Mouse (Mus musculus): ENCODE results near the gene Rundc3a.
"Not testable (repeated sequence)": the region's sequence is repeated elsewhere in the genome, so short reads cannot be mapped to it uniquely, and the experiment has no call there.

Rundc3a gene

DNA sequence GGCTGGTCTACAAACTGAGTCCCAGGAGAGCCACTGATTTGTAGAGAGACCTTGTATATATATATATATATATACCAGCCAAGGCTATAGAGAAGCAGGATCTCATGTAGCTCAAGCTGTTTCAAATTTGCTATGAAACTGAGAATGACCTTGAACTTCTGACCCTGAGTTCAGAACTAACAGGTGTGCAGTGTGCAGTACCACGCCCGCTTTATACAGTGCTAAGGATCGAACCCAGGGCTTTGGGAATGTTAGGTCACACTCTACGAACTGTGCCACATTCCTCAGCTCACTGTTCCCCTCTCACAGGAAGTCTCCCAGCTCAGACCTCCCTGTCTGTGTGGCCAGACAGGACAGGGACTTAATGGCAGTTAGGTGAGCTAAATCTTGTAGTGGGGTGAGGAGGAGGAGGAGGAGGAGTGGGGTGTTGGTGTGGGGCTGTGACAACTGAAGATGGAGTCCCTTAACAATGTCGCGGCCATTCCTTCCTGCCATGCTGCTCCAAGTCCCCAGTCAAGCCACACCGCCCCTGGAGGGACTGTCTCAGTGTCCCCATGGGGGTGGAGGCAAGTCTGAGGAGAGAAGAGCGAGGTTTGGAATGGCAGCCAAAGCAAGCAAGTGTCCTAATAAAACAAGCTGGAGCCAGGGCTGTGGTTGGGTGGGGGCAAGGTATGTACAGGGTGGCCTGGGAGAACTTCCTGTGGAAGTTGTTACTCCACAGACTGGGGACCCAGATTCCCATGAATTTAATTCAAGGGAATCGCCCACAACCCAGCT is 25.5 kb upstream of the Rundc3a start:
- DNase-seq (ENCODE audit: low spot score in 2 of 2), result no peak

DNA sequence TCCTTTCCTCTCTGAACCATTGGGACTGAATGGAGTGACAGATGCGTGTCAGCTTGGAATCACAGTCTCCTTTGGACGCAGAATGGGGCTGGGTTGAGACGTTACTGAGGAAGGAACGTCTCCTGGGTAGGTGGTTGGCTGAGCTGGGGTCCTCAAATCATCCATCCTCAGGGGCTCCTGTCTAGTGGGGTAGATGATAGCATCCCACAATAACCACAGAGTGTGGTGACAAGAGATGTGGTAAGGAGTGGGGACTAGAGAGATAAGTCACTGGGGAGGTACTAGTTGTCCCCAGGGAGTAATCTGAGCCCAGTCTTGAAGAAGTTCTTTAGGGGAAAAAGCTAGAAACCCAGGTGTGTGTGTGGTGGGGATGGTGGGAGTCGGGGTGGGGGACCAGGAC is 24.9 kb upstream of the Rundc3a start:
- no peak for DNase-seq (ENCODE audit: low spot score in 2 of 2)

DNA sequence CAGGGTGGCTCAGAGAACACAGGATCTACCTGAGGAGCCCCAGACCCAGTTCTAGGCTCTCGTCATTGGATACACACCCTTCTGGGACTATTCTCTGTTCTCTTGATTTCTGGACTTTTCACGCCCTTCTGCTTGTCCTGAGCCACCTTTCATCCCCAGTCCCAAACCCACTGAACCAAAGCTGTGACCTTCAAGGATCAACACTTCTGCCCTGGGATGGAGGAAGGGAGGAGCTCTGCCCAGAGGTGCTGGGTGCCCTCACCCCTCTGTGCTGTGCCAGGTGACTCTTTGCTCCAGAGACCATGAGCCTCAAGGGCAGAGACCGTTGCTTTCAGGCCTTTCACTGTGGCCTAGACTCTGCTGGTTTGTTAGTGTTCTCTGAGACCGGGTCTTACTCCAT is 23.9 kb upstream of the Rundc3a start:
- no peak for DNase-seq (ENCODE audit: low spot score in 2 of 2)

DNA sequence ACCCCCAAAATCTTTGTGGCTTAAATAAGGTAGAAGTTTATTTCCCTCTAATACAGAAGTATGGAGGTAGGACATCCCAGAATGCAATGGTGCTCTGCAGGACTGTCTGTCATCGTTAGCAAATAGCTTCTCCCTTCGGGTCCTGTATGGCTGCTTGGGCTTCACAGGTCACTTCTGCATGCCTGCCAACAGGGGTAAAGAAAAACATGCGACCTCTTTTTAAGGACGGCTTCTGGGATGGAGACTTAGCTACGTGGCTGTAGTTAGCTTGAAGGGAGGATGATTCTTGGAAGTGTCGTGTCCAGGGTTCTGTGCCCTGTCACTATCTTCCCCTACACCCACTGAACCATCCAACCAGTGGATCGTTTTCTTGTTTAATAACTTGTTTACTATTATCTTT is 22.9 kb upstream of the Rundc3a start:
- DNase-seq (ENCODE audit: low spot score in 2 of 2), result no peak

DNA sequence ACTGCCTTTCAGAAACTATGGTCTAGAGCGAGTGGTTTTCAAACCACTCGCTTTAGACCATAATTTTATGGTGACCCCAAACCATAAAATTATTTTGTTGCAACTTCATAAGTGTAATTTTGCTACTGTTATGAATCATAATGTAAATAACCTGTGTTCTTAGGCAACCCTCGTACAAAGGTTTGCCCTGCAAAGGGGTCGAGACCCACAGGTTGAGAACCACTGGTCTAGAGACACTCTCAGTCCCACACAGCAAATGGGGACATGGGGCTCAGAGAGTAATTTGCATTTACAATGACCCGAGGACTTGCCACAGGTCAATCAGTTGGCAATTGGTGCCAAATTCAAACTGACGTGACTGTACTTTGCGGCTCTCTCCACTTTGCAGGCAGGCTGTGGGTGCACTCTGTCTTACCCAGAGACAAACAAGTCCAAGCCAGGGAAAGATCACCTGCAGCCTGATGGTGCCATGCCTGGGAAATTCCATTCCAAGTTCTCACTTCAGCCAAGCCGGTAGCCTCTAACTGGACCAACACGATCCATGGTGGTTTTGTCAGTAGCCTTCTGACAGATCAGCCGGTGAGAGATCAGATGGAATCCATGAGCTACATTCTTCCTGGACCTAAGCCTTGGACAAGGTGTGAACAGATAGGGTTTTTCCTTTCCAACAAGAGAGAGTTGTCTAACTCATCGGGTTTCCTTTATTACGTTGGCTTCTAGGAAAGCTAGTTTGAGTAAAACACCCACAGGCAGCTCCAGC is 21.1 kb upstream of the Rundc3a start:
- no peak for DNase-seq (ENCODE audit: low spot score in 2 of 2)

DNA sequence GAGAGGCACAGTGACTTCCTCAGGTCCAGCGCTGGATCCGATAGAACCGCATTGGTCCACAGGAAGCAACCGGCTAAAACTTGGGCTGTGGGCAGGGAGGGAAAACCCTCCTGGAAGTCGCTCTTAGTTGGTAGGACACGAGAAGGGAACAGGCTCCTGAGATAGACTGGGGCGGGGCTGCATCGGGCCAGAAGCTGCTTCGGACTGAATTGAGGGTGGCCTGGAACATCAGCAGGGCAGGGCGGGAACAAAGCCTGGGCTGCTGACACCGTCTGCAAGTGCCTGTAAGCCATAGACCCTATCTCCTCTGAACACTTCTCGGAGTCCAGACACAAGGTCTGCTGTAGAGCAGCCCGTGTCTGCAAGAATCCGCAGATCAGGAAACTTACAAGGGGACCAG is 20.3 kb upstream of the Rundc3a start:
- DNase-seq (ENCODE audit: low spot score in 2 of 2), result peak in 1 of 2 experiments; percentile 47

DNA sequence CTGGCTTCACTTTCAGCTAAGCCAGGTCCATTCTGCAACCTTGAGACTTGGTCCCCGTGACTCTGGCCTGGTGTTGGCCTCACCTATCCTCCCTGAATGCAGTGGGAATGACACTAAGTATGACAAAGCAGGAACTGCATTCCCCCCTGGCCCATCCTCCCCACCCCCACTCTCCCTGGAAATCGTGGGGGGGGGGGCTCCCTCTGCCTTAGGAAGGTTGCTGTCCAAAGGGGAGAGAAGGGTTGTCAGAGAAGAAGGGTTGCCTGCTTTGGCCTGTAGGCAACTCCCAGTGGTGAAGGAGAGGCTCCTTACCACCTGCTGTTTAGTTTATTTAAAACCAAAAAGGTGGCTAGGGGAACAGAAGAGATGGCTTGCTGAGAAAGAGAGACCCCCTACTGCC is 19.6 kb upstream of the Rundc3a start:
- peak in 1 of 2 experiments; percentile 7 for DNase-seq (ENCODE audit: low spot score in 2 of 2)

DNA sequence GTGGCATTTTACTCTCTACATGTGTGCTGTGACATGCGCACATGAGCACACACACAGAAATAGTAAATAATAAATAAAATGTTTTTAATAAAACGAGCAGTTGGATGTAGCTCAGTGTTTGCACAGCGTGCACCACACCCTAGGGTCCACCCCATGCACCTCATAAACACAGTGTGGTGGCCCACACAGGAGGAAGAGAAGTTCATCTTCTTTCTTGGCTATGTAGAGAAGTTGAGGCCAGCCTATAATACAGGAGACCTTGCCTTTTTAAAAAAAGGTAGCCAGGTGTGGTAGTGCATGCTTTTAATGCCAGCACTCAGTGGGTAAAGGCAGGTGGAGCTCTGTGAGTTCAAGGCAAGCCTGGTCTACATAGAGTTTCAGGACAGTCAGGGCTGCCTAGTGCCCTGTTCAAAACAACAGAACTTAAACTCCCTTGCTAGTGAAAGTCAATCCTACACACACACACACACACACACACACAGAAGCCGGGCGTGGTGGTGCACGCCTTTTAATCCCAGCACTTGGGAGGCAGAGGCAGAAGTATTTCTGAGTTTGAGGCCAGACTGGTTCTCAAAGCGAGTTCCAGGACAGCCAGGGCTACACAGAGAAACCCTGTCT is 19.0 kb upstream of the Rundc3a start:
- peak in 1 of 2 experiments; percentile 16 for DNase-seq (ENCODE audit: low spot score in 2 of 2)

DNA sequence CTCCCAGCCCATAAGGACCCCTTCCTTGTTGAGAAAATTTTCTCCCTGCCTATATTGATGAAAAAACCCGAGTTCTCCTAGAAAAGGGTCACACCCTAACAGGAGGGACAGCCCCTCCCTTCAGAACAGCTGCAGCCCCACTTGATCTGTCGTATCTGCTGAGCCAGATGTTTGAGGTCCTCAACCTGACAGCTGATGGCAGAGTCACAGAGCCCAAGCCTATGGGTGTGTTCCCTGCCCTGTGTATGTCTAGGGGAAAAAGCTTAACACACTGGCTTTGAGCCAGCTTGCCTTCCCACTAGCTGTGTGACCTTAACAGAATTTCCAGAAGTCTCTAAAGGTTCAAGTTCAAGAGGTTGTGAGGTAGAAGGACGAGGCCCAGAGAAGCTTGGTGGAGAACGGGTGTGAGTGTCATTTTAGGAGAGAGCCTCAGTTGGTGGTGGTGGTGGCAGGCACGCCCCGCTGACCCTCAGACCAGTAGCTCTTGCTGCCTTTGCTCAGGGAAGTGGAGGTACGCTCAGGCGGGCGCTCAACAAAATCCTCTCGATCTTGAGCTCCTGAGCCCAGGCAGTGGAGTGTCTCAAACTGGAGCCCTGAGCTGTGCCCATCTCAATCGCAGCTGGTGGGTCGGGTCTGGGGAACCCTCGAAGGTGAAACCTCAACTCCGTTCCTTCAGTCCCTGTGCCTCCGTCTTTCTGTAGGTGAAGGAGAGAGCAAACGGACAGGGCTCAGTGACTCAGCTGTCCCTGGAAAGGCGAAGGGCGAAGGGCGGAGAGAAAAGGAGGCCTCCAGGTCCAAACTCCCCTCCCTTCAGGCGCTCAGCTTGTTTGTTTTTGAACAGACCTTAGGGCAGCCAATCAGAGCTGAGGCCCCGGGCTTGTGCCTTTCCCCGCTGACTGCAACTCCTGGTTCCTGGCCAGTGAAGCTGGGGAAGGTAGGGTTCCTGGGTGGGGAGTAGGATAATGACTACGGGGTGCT is 17.7 kb upstream of the Rundc3a start:
- DNase-seq (ENCODE audit: low spot score in 2 of 2), result peak; percentile 63 to 76

DNA sequence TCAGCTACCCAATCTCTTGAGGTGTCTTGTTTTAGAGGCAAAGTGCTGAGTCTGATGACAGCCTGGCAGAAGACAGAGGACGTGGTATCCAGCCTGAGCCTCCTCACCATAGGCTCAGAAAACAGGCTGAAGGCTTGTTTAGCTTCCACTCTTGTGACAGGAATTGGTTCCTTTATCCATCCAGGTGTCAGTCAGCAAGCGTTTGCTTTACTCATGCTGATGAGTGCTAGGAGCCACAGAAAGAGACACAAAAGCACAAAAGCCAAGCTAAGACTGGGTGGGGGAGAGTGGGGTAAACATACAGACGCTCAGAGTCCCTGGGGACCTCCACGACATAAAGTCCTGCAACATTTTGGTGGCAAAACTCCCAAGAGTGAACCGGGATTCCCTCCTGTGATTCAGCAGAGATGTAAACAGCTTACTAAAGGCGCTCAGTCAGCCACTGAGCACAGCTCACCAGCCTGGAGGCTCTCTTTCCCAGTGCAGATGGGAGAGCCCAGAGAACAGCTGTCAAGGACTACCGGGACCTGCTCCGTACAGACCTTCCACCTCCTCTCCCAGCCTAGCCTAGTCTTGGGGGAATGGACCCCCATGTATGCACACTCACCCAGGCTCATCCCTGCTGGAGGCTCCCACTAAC is 16.9 kb upstream of the Rundc3a start:
- DNase-seq (ENCODE audit: low spot score in 2 of 2), result peak in 1 of 2 experiments; percentile 25

DNA sequence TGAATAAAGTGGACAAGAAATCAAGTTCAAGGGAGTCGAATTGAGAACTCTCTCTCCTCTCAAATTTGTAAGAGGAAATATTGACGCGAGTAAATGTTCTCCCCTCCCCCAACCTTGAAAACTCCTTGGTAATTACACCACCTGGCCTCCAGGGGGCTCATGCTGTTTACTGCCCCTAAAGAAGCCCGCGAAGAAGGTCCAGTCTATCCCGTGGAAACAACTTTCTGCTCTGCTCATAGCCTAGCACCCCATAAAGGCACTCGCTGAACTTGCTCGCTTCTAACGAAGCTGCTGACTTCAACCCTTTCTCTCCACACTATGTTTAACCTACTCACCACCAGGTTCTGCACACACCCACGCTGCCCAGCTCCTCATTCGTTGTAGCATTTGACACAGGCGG is 16.0 kb upstream of the Rundc3a start:
- peak in 1 of 2 experiments; percentile 17 for DNase-seq (ENCODE audit: low spot score in 2 of 2)

DNA sequence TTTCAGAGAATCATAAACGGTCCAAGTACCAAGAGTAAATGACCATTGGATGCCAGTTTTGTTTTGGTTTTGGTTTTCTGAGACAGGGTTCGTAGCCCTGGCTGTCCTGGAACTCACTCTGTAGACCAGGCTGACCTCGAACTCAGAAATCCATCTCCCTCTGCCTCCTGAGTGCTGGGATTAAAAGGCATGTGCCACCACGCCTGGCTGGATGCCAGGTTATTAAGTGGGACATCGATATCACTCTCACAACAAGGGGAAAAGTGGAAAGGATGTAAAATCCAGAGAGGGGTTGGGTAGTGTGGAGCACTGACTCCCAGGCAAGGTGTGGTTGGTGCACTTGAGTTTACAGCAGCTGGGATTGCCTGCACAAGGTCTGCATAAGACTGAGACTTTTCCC is 13.1 kb upstream of the Rundc3a start:
- no peak for DNase-seq (ENCODE audit: low spot score in 2 of 2)

DNA sequence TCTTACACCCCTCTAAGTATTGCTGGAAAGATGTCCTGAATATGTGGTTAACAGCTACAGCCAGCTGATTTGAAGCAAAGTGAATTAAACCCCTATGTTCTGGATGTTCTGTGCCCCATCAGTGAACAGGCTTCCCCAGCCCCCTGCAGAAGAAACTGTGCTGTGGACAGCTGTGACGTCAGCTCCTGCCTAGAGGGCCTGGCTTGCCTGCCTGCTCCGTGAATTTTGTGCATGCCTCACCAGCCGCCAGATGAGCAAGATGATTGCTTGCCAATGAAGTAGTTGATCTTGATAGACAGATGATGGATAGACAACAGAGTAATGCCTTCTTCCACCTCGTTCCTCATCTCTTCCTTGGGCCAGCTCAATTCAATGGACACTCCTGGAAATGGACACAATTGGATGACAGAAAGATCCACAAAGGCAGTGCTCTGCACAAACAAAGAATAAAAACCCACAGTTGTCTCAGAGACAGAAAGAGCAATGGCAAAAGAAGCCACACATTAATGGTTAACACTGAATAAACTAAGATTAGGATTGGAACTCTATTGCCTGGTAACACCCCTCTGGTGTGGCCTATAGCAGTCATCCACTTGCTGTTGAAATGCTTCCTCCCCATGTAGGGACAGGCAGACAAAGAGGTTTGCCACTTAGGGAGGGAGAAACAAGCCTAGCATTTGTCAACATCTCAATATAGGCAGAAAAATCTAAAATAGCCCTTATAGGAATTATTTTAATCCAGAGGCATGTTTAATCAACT is 11.7 kb upstream of the Rundc3a start:
- DNase-seq (ENCODE audit: low spot score in 2 of 2), result no peak

DNA sequence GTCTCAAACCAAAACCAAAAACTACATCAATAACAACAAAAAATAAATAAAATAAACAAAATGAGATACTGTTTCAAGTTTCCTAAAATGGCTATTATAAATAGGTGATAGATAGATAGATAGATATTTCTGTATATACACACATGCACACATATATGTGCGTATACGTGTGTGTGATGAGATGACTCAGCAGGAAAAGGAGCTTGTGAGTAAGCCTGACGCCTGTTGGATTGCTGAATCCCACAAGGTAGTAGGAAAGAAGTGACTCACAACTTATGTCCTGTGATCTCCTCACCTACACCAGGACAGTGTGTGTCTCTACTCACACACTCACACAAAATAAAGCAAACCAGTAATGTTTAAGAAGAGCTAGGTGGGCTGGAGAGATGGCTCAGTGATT is 10.4 kb upstream of the Rundc3a start:
- DNase-seq (ENCODE audit: low spot score in 2 of 2), result no peak

DNA sequence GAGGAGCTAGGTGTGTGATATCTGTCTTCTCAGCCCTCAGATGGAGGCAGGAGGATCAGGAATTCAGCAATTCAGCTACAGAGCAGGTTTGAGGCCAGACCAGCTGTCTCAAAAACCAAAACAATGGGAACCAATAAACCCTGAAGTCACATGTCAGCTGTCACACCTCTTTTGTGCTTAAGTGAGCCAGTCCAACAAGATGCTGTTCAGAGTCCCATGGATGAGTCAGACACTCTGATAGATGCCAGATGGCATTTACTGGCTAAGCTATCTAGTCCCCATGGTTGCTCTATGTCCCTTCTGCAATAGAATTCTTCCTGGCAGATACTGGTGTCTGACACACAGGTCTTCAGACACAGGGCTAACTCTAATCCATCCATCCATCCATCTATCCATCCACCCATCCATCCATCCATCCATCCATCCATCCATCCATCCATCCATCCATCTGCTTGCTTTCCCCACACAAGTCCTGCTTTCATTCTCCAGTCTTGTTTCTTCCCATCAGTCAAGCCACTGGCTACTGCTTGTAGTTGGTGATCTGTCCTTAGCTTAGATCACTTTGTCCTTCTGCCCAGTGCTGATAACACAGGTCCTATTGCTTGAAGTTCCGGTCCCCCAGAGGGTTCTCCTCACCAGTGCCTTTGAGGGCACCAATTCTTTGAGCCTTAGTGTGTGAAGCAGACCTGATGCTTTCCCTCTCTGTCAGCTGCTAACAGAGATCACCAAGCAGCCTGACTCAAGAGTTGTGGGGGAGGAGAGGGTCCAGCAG is 9.7 kb upstream of the Rundc3a start:
- DNase-seq (ENCODE audit: low spot score in 2 of 2), result no peak

DNA sequence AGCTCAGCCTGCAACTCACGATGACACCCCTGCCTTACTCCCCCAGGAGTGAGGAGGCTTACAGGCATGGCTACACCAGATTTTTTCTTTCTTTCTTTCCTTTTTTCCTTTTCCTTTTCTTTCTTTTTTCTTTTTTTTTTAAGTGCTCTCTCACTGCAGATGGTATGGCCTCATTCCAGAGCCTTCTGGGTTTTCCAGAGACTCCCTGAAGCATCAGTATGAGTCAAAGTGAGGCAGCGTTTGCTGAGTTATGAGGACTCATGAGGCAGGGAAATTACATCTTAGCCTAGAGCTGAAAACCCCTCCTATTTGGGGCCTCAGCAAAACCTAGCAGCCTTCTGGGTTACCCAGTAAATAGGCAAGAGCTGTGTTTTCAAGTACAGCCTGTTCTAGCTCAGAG is 8.8 kb upstream of the Rundc3a start:
- no peak for DNase-seq (ENCODE audit: low spot score in 2 of 2)

DNA sequence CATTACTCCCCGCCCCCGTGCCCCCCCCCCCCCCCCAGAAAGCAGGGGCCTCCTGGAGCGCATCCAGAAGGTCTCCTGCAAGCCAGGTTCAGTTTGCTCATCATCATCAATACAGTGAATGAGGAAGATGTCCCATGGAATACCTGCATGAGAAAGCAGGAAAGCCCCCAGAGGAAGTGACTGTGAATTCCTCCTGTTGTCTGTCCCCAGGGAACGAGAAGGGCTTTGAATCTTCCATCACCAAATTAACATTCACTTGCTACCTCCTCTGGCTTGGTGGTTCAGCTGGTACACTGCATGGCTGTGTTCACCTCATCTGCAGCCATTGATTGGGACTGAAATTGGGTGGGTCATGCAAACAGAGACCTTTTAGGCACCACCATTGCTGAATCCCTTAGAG is 8.1 kb upstream of the Rundc3a start:
- no peak for DNase-seq (ENCODE audit: low spot score in 2 of 2)

DNA sequence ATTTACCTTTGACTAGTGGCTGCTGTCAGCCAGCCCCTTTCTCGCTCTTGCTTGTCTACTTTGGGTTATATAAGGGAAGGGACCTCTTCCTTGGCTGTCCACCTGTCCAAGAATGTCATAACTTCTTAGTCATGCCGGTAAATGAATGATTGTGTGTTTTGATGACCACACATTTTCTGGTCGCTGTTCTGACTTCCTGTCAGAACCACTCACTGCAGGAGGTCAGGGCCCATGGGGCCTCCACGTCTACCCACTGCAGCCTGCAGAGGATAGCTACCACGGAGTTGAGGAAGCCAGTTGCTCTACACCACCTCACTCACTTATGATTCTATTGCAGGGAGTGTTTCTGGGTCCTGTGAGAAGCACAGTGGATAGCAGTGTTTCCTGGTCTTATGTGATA is 7.1 kb upstream of the Rundc3a start:
- no peak for DNase-seq (ENCODE audit: low spot score in 2 of 2)

DNA sequence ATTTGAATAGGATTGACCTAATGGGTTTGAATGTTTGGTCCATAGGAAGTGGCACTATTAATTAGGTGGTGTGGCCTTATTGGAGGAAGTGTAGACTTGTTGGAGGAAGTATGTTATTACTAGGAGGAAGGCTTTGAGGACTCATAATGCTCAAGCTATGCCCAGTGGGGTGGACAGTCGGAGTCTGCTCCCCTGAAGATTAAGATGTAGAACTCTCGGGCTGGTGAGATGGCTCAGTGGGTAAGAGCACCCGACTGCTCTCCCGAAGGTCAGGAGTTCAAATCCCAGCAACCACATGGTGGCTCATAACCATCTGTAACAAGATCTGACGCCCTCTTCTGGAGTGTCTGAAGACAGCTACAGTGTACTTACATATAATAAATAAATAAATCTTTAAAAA is 3.8 kb upstream of the Rundc3a start:
- not testable (repeated sequence) for DNase-seq (ENCODE audit: low spot score in 2 of 2)
